Mouse (Mus musculus): ENCODE results near the gene H2-DMb1. TPM values are rescaled to one million over a fixed set of nuclear protein-coding genes. Genes with fewer than 3 reads are reported as not detected.

The H2-DMb1 gene
- total and polyA plus RNA-seq, 3 experiments, result 60.7 to 147 (median 102) TPM

GRCm38 (mm10) chr17:34128264-34128937 is 24.5 kb upstream of the H2-DMb1 start:
- no peaks in the 10 kb centered on the region for H3K9me3 ChIP-seq (replicated peaks; ENCODE audit: low read length)
- no peak overlapping the region for H3K27ac ChIP-seq (ENCODE audit: insufficient read depth, low read depth)
- no peak for DNase-seq (ENCODE audit: extremely low read depth)
- peaks cover 5% of the 10 kb centered on the region for H3K79me2 ChIP-seq (replicated peaks; ENCODE audit: control insufficient read depth, extremely low read depth, insufficient read depth, poor library complexity, severe bottlenecking)
- no peak overlapping the region for H3K4me2 ChIP-seq (ENCODE audit: insufficient read depth, low read depth, poor library complexity, severe bottlenecking)
- dilution Hi-C loops (cut with MboI; ENCODE audit: extremely low pct_ligation_motif_present, extremely low pct_unique_long_range_greater_than_20kb, low sequenced_read_pairs) (no loop called here), in situ Hi-C loops (cut with MboI; ENCODE audit: low pct_ligation_motif_present, low pct_unique_long_range_greater_than_20kb, low sequenced_read_pairs) (loop anchor here (5.0 kb wide), 2 partner anchors 34 to 36 kb away; partner anchors contain the start of gene H2-Oa)
- TF ChIP-seq MAX (IDR thresholded peaks at IDR 0.05; ENCODE audit: low read length), result no peak
- no peak for TF ChIP-seq ZMIZ1 (IDR thresholded peaks at IDR 0.05; ENCODE audit: low read depth, low read length)
- no peak for TF ChIP-seq HCFC1 (IDR thresholded peaks at IDR 0.05; ENCODE audit: low read depth, low read length)
- no peak for TF ChIP-seq IRF4 (IDR thresholded peaks at IDR 0.05; ENCODE audit: low read depth, low read length)
- no peak for TF ChIP-seq ETS1 (conservative IDR thresholded peaks at IDR 0.05; ENCODE audit: low read depth, low read length)
- TF ChIP-seq POLR2AphosphoS2 (IDR thresholded peaks at IDR 0.05; ENCODE audit: low read depth, low read length), result no peak
- no peak for TF ChIP-seq POLR2A (IDR thresholded peaks at IDR 0.05; ENCODE audit: low read depth, low read length)
- no peak for TF ChIP-seq RCOR1 (conservative IDR thresholded peaks at IDR 0.05; ENCODE audit: low read depth, low read length)
- TF ChIP-seq KAT2A (IDR thresholded peaks at IDR 0.05; ENCODE audit: insufficient replicate concordance, low read length), result no peak
- TF ChIP-seq GABPA (IDR thresholded peaks at IDR 0.05; ENCODE audit: insufficient replicate concordance, low read depth, low read length), result no peak
- TF ChIP-seq NRF1 (IDR thresholded peaks at IDR 0.05; ENCODE audit: low read depth, low read length), result no peak
- TF ChIP-seq E2F4 (IDR thresholded peaks at IDR 0.05; ENCODE audit: insufficient replicate concordance, low read depth, low read length), result no peak
- TF ChIP-seq TBP (conservative IDR thresholded peaks at IDR 0.05; ENCODE audit: low read depth, low read length), result no peak
- no peak for TF ChIP-seq ELF1 (IDR thresholded peaks at IDR 0.05; ENCODE audit: low read depth, low read length)
- no peak for TF ChIP-seq CTCF (conservative IDR thresholded peaks at IDR 0.05 in 1 of 2, IDR thresholded peaks at IDR 0.05 in 1 of 2; ENCODE audit: low read depth in 2 of 2, low read length in 2 of 2)
- TF ChIP-seq TCF12 (IDR thresholded peaks at IDR 0.05; ENCODE audit: low read depth, low read length), result no peak
- peaks cover 0 to 21% of the 10 kb centered on the region in 2 experiments for H3K36me3 ChIP-seq (replicated peaks in 1 of 2; ENCODE audit: control insufficient read depth in 1 of 2, insufficient read depth in 1 of 2, low read length in 1 of 2)
- H3K27me3 ChIP-seq (replicated peaks), result no peaks in the 10 kb centered on the region
- H3K4me3 ChIP-seq (replicated peaks in 1 of 3; ENCODE audit: low read depth in 2 of 3, low read length in 2 of 3, poor library complexity in 1 of 3), result no peak overlapping the region
- H3K4me1 ChIP-seq (ENCODE audit: control insufficient read depth in 1 of 2, insufficient read depth in 2 of 2), result peaks cover 11 to 51% of the 10 kb centered on the region in 2 experiments
- no peak overlapping the region for H3K9ac ChIP-seq (ENCODE audit: insufficient read depth, low read depth)

DNA sequence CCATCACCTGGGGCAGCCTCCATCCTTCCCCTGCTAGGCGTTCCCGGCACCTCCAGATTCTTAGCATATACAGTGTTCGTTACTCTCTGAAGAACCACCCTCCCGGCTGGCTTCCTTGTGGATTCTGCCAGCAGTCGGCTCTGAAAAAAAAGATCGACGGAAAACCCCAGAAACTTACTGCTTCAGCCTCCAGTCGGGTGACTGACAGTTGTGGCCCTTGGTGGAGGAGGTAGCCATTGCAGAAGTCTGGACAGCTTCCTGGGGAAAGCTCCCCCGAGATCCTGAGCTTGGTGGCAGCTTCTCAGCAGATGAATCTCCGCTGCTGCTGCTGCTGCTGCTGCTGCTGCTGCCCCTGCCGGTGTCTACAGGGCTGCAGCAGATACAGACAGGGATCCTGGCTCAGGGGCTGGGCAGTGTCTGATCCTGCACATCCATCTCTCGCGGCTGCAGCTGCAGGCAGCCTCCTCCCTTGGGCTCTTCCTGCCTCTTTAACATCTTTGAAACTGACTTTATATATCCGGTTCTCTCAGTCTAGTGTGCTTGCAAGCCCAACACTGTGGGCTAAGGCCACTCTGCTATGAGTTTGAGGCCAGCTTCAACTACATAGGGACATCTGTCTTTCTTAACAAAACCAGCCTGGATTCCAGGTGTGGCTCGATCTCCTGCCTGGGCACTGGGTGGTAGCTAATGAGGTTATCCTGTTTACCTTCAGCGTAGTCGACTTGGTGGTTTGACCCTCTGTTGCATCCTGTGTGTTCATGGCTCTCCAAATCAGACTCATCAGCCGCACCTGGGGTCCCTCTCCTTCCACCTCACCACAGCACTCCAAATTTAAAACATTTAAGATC is 23.7 kb upstream of the H2-DMb1 start:
- dilution Hi-C loops (cut with MboI; ENCODE audit: extremely low pct_ligation_motif_present, extremely low pct_unique_long_range_greater_than_20kb, low sequenced_read_pairs), result no loop called here
- in situ Hi-C loops (cut with MboI; ENCODE audit: low pct_ligation_motif_present, low pct_unique_long_range_greater_than_20kb, low sequenced_read_pairs), result loop anchor here (5.0 kb wide), 2 partner anchors 33 to 37 kb away; partner anchors contain the start of gene H2-Oa
- Histone ChIP-seq H3K27me3 (replicated peaks) (no peaks in the 10 kb centered on the region), H3K36me3 (replicated peaks in 1 of 2; ENCODE audit: control insufficient read depth in 1 of 2, insufficient read depth in 1 of 2, low read length in 1 of 2) (peaks cover 0 to 19% of the 10 kb centered on the region in 2 experiments), H3K9ac (ENCODE audit: insufficient read depth, low read depth) (no peak overlapping the region), H3K27ac (ENCODE audit: insufficient read depth, low read depth) (no peak overlapping the region), H3K79me2 (replicated peaks; ENCODE audit: control insufficient read depth, extremely low read depth, insufficient read depth, poor library complexity, severe bottlenecking) (no peaks in the 10 kb centered on the region; the same call in 1 of the 2 replicates), H3K9me3 (replicated peaks; ENCODE audit: low read length) (no peaks in the 10 kb centered on the region), H3K4me1 (ENCODE audit: control insufficient read depth in 1 of 2, insufficient read depth in 2 of 2) (peaks cover 8 to 46% of the 10 kb centered on the region in 2 experiments), H3K4me2 (ENCODE audit: insufficient read depth, low read depth, poor library complexity, severe bottlenecking) (no peak overlapping the region), H3K4me3 (replicated peaks in 1 of 3; ENCODE audit: low read depth in 2 of 3, low read length in 2 of 3, poor library complexity in 1 of 3) (no peak overlapping the region)
- TF ChIP-seq POLR2AphosphoS2 (IDR thresholded peaks at IDR 0.05; ENCODE audit: low read depth, low read length) (peak; percentile 11; the same call in 1 of the 2 replicates), CHD1 (IDR thresholded peaks at IDR 0.05; ENCODE audit: low read depth, low read length) (no peak)
- DNase-seq (ENCODE audit: extremely low read depth), result no peak
